Mouse (Mus musculus) lung, embryonic 15.5 days (tissue): ENCODE data around the gene Ipmk. TPM values are rescaled to one million over a fixed set of nuclear protein-coding genes. Genes with fewer than 3 reads are reported as not detected.

ENCODE experiments used
- polyA plus RNA-seq: library from polyadenylated mRNA; unstranded; fragments of >200 nt; fragmentation: Nextera tagmentation; extraction: Ambion mirVana; gene quantifications from 2 replicates; pipeline ENCODE4 v1.2.1, GENCODE M21; 2015

The Ipmk gene
- polyA plus RNA-seq, 1 experiment from 2014 or later, result 14.9 TPM

Other genes starting within 250 kb of the Ipmk start
- gene Bicc1, start 188.1 kb upstream of the Ipmk start, polyA plus RNA-seq, result 20.7 and 20.9 TPM in 2 replicates
- 67.9 and 68.6 TPM in 2 replicates for gene Tfam, start 109.5 kb upstream of the Ipmk start, polyA plus RNA-seq
- 51.0 and 53.5 TPM in 2 replicates for gene Ube2d1, start 62.5 kb upstream of the Ipmk start, polyA plus RNA-seq
- gene Cisd1, start 2.8 kb upstream of the Ipmk start, polyA plus RNA-seq, result 93.0 and 96.5 TPM in 2 replicates